Mouse (Mus musculus) liver, embryonic 16.5 days (tissue): ENCODE results near the gene Pnpla2. TPM values are rescaled to one million over a fixed set of nuclear protein-coding genes. Genes with fewer than 3 reads are reported as not detected.

ENCODE experiments used
- ATAC-seq: fragments of 200-750 bp; cut with Nextera tagmentation; 2 replicates; pipeline ENCODE4 v1.8.0; 2017; ENCODE audit warnings: low read depth, mild to moderate bottlenecking, moderate number of reproducible peaks, moderate library complexity
- H3K27ac ChIP-seq: fragments of 300-500 bp; sonication (generic); 2 replicates; pipeline ENCODE4 v1.5.1; 2014; ENCODE audit warnings: mild to moderate bottlenecking, low read length
- H3K27me3 ChIP-seq: fragments of 300-500 bp; sonication (generic); 2 replicates; pipeline ENCODE4 v1.6.1; 2014; ENCODE audit warnings: low read depth, low read length, mixed read lengths; ENCODE audit not compliant: control insufficient read depth, insufficient read depth
- H3K36me3 ChIP-seq: fragments of 300-500 bp; sonication (generic); 2 replicates; pipeline ENCODE4 v1.6.1; 2014; ENCODE audit warnings: mild to moderate bottlenecking; ENCODE audit not compliant: control insufficient read depth, insufficient read depth
- H3K4me1 ChIP-seq: fragments of 300-500 bp; sonication (generic); 2 replicates; pipeline ENCODE4 v1.6.1; 2014; ENCODE audit warnings: low read depth, low read length, mixed read lengths; ENCODE audit not compliant: control insufficient read depth
- H3K4me2 ChIP-seq: fragments of 300-500 bp; sonication (generic); 2 replicates; pipeline ENCODE4 v1.6.1; 2014; ENCODE audit warnings: low read depth, low read length, mixed read lengths
- H3K4me3 ChIP-seq: fragments of 300-500 bp; sonication (generic); 2 replicates; pipeline ENCODE4 v1.5.1; 2014; ENCODE audit warnings: low read depth, mild to moderate bottlenecking, low read length
- H3K9ac ChIP-seq: fragments of 300-500 bp; sonication (generic); 2 replicates; pipeline ENCODE4 v1.6.1; 2014; ENCODE audit warnings: low read depth, low read length
- H3K9me3 ChIP-seq: fragments of 300-500 bp; sonication (generic); replicated peaks from 2 replicates; pipeline ENCODE4 v1.6.1; 2016; ENCODE audit warnings: low read length; ENCODE audit not compliant: control insufficient read depth
- WGBS: fragments of 180-500 bp; shearing (Covaris S2); extraction: QIAGEN DNeasy Blood & Tissue Kit; methylation state at CpG from one replicate; pipeline ENCODE4 v1.1.7; 2014; ENCODE audit not compliant: insufficient replicate concordance; 5-methylcytosine and 5-hydroxymethylcytosine counted together
- polyA plus RNA-seq: library from polyadenylated mRNA; unstranded; fragments of >200 nt; fragmentation: Nextera tagmentation; extraction: Ambion mirVana; gene quantifications from 2 replicates; pipeline ENCODE4 v1.2.1, GENCODE M21; 2015

Gene Pnpla2
- polyA plus RNA-seq, 1 experiment from 2014 or later = 15.5 TPM

DNA sequence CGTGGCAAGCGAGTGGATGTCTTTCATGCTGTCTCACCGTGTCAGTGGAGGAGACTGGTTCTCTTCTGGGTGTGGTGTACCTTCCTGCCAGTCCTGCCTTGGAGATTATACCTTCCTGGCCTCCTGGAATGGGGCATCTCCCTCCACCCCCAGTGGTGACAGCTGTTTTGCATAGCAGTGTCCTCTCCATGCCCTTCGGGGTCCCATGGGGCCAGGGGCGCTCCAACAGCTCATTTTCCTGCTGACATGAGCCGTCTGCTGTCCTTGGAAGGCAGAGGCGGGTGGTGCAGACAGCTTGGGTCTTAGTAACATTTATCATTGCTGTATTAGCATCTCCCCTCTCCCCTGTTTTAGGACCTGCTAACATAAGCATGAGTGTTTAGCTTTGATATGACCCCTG lies 32.1 kb downstream of the Pnpla2 start:
- H3K27ac ChIP-seq = no peak overlapping the region
- H3K9ac ChIP-seq = no peak overlapping the region
- H3K4me3 ChIP-seq = no peak overlapping the region
- no peaks in the 10 kb centered on the region for H3K9me3 ChIP-seq
- no peak for ATAC-seq
- H3K27me3 ChIP-seq = peaks cover 13% of the 10 kb centered on the region
- peaks cover 5% of the 10 kb centered on the region for H3K4me1 ChIP-seq
- 81% methylated on average over 7 of the region's 7 CpGs for WGBS
- no peak overlapping the region for H3K4me2 ChIP-seq
- peaks cover 8% of the 10 kb centered on the region; the same call in 1 of the 2 replicates for H3K36me3 ChIP-seq

DNA sequence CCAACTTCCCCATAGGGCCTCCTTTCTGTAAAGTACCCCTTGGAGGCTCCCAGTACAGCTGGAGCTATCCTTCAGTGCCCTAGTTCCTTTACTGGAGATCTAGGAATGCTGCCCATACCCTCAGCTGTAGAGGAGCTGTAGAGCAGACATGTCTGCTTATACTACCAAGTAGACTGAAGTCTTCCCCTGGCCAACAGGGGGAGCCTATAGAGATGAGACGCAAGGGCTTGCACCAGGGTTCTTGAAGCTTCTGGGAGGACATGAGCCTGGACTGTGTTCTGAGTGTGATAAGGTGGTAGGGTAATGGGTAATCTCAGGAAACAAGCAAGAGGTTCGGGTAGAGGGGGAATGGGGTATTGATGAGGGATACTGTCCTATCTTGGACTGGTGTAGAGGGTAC lies 36.2 kb downstream of the Pnpla2 start:
- Histone ChIP-seq H3K27ac (no peak overlapping the region), H3K9me3 (no peaks in the 10 kb centered on the region), H3K27me3 (no peaks in the 10 kb centered on the region), H3K36me3 (peaks cover 6% of the 10 kb centered on the region), H3K9ac (no peak overlapping the region), H3K4me3 (no peak overlapping the region), H3K4me1 (no peaks in the 10 kb centered on the region; the same call in 1 of the 2 replicates), H3K4me2 (no peak overlapping the region)
- ATAC-seq = peak; percentile 62
- WGBS = 37% methylated on average over 2 of the region's 2 CpGs

DNA sequence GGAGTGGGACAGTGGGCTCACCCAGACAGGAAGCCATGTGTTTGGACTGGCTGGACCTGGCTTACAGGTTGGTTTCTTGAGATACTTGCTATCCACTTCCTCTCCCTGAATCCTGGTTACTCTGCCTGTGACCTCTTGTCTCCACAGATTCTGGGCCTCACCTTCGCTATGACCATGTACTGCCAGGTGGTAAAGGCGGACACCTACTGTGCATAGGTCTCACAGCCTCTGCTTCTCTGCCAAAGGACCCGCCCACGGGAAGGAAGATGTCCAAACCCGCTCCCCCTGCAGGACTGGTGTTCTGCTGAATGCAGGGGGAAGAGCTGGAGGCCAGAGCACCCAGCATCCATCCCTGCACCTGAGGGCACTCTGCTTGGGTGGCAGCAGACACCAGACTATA lies 37.7 kb downstream of the Pnpla2 start:
- 78% methylated on average over 5 of the region's 5 CpGs for WGBS
- ATAC-seq = no peak
- Histone ChIP-seq H3K4me1 (no peaks in the 10 kb centered on the region; the same call in 1 of the 2 replicates), H3K36me3 (peaks cover 2% of the 10 kb centered on the region; the same call in 1 of the 2 replicates), H3K27ac (no peak overlapping the region), H3K4me3 (no peak overlapping the region), H3K9ac (no peak overlapping the region), H3K27me3 (no peaks in the 10 kb centered on the region), H3K4me2 (no peak overlapping the region), H3K9me3 (no peaks in the 10 kb centered on the region)

- Histone ChIP-seq H3K4me2 (no peak overlapping the region), H3K9ac (no peak overlapping the region), H3K4me3 (no peak overlapping the region), H3K27me3 (no peaks in the 10 kb centered on the region), H3K9me3 (no peaks in the 10 kb centered on the region), H3K27ac (no peak overlapping the region), H3K4me1 (no peaks in the 10 kb centered on the region; the same call in 1 of the 2 replicates), H3K36me3 (peaks cover 2% of the 10 kb centered on the region; the same call in 1 of the 2 replicates)
- 78% methylated on average over 1 of the region's 1 CpGs for WGBS
- no peak for ATAC-seq
Observed at GRCm38 (mm10) chr7:141493729-141494128, 38.7 kb downstream of the Pnpla2 start.

DNA sequence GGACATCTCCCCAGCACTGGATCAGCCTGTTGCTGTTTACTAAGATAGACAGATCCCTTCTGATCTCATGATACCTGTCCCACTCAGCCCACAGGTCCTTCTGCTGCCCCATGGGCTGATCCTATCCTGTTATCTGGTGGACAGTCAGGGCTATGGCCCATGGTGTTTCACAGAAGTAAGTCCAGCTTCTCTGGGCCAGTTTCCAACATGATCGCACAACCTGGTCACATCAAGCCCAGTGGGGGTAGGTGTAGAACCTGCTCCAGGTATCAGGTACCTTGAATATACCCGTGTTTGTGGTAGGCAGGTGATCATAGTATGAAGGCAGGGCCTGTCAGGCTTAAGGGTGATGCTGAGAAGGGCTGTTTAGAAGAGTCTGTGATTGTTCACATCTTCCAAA lies 40.4 kb downstream of the Pnpla2 start:
- H3K9me3 ChIP-seq = no peaks in the 10 kb centered on the region
- no peaks in the 10 kb centered on the region; the same call in 1 of the 2 replicates for H3K4me1 ChIP-seq
- no peak overlapping the region for H3K4me3 ChIP-seq
- H3K36me3 ChIP-seq = peaks cover 2% of the 10 kb centered on the region; the same call in 1 of the 2 replicates
- H3K27me3 ChIP-seq = no peaks in the 10 kb centered on the region
- H3K4me2 ChIP-seq = no peak overlapping the region
- 72% methylated on average over 2 of the region's 2 CpGs for WGBS
- ATAC-seq = no peak
- H3K27ac ChIP-seq = no peak overlapping the region
- no peak overlapping the region for H3K9ac ChIP-seq

DNA sequence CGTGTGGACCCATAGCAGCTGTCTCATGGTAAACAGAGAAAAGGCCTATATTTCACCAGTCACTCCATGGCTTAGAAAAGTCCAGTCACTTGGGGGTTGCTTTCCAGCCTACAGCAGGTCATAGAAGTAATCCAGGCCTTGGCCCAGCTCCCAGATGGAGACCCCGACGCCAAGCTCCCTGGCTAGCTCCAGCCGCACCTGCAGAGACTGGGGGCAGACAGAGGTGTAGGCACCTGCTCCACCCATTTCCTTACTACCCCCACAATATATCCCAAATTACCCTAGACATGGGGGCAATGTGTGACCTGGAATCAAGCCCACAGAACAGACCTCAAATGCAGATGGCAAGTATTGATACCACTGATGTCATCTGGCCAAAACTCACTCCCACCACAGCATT lies 40.9 kb downstream of the Pnpla2 start:
- no peaks in the 10 kb centered on the region for H3K9me3 ChIP-seq
- no peak overlapping the region for H3K9ac ChIP-seq
- no peak for ATAC-seq
- no peak overlapping the region for H3K4me2 ChIP-seq
- H3K4me1 ChIP-seq = no peaks in the 10 kb centered on the region; the same call in 1 of the 2 replicates
- 76% methylated on average over 4 of the region's 4 CpGs for WGBS
- no peaks in the 10 kb centered on the region; the same call in 1 of the 2 replicates for H3K36me3 ChIP-seq
- H3K27ac ChIP-seq = no peak overlapping the region
- no peaks in the 10 kb centered on the region for H3K27me3 ChIP-seq
- H3K4me3 ChIP-seq = no peak overlapping the region

GRCm38 (mm10) chr7:141497600-141497999 lies 42.6 kb downstream of the Pnpla2 start:
- no peaks in the 10 kb centered on the region; the same call in 1 of the 2 replicates for H3K36me3 ChIP-seq
- ATAC-seq = no peak
- WGBS = 80% methylated on average over 3 of the region's 3 CpGs
- no peaks in the 10 kb centered on the region for H3K9me3 ChIP-seq
- no peak overlapping the region for H3K27ac ChIP-seq
- H3K4me2 ChIP-seq = no peak overlapping the region
- no peak overlapping the region for H3K9ac ChIP-seq
- no peaks in the 10 kb centered on the region for H3K27me3 ChIP-seq
- peaks cover 6% of the 10 kb centered on the region for H3K4me1 ChIP-seq
- H3K4me3 ChIP-seq = no peak overlapping the region

DNA sequence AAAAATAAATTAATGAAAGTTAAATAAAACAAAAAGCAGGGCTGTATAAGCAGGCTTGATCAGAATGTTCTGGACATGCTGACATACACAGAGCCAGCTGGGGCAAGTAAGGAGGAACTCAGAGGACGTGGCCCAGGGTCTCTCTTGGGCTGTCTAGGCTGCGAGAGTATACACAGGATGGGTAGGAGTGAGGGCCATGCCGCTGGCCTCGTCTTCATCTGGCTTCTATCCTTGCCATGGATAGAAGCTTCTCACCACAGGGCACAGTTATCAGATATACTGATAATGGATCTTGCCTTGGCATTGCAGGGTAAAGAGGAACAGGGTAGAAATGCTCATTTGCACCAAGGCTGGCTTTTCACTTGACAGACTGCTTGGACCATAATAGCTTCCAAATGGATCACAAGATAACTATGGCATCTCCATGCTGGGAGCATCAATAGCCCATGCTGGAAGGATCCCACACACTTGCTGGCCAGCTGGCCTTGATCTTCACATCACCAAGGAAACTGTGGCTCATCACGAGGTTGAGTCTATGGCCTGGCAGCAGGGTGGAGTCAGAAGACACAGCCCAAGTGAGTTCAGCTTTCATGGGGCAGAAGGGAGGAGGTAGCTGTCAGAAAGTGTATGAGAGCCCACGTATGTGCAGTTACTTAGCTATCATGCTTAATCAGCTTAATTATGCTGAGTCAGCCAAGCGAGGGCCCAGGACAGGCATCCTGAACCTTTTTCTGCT lies 47.0 kb downstream of the Pnpla2 start:
- Histone ChIP-seq H3K9me3 (no peaks in the 10 kb centered on the region), H3K27me3 (no peaks in the 10 kb centered on the region), H3K9ac (no peak overlapping the region), H3K4me3 (no peak overlapping the region), H3K4me1 (peaks cover 9% of the 10 kb centered on the region), H3K36me3 (no peaks in the 10 kb centered on the region), H3K4me2 (no peak overlapping the region), H3K27ac (no peak overlapping the region)
- no peak for ATAC-seq
- WGBS = 70% methylated on average over 7 of the region's 7 CpGs

- 90% methylated on average over 5 of the region's 5 CpGs for WGBS
- ATAC-seq = no peak
Observed at GRCm38 (mm10) chr7:141502556-141502905, 47.5 kb downstream of the Pnpla2 start.

More at GRCm38 (mm10) chr7:141502556-141502905, 47.5 kb downstream of the Pnpla2 start:
- no peaks in the 10 kb centered on the region for H3K36me3 ChIP-seq
- H3K4me2 ChIP-seq = no peak overlapping the region
- no peak overlapping the region for H3K27ac ChIP-seq
- no peaks in the 10 kb centered on the region for H3K9me3 ChIP-seq
- no peak overlapping the region for H3K4me3 ChIP-seq
- peaks cover 13% of the 10 kb centered on the region for H3K4me1 ChIP-seq
- no peaks in the 10 kb centered on the region for H3K27me3 ChIP-seq
- no peak overlapping the region for H3K9ac ChIP-seq
